Mouse (Mus musculus): ENCODE measurements around the gene Slx4.

- TF ChIP-seq CTCF (IDR thresholded peaks at IDR 0.05; ENCODE audit: control insufficient read depth, insufficient read depth, insufficient read length) (no peak), USF1 (IDR thresholded peaks at IDR 0.05; ENCODE audit: low read depth) (no peak), MAX (IDR thresholded peaks at IDR 0.05) (no peak), MYOD1 (IDR thresholded peaks at IDR 0.05; ENCODE audit: control insufficient read depth, insufficient read length, low read depth) (no peak), MYOG (IDR thresholded peaks at IDR 0.05; ENCODE audit: control insufficient read depth, extremely low read depth, insufficient read length) (no peak)
Measured at GRCm38 (mm10) chr16:3929151-3929550, 74.4 kb downstream of the Slx4 start.

Data from C2C12 (cell line).